Mouse (Mus musculus): Measurements from ENCODE around the gene Ctrb1. TPM values are rescaled to one million over a fixed set of nuclear protein-coding genes. Genes with fewer than 3 reads are reported as not detected.

Ctrb1 gene
- polyA plus RNA-seq, 1 experiment from 2014 or later, result not detected

GRCm38 (mm10) chr8:111726102-111726900 lies 35.5 kb upstream of the Ctrb1 start:
- Histone ChIP-seq H3K9me3 (ENCODE audit: control insufficient read depth, low read length) (no peaks in the 10 kb centered on the region), H3K4me2 (replicated peaks; ENCODE audit: low read depth, low read length) (no peak overlapping the region), H3K27ac (ENCODE audit: low read depth, low read length) (no peak overlapping the region), H3K4me1 (replicated peaks; ENCODE audit: control insufficient read depth, insufficient read depth, low read length) (peaks cover 7% of the 10 kb centered on the region; the same call in 1 of the 2 replicates), H3K4me3 (ENCODE audit: low read depth, low read length) (no peak overlapping the region), H3K27me3 (ENCODE audit: control insufficient read depth, insufficient read depth, low read length) (no peaks in the 10 kb centered on the region), H3K9ac (ENCODE audit: low read depth, low read length) (no peak overlapping the region), H3K36me3 (ENCODE audit: control insufficient read depth, insufficient read depth, low read length) (no peaks in the 10 kb centered on the region)
- WGBS, result 78% methylated on average over 7 of the region's 7 CpGs
- DNase-seq (ENCODE audit: low spot score), result no peak
- no peak for ATAC-seq (ENCODE audit: low FRiP score)

DNA sequence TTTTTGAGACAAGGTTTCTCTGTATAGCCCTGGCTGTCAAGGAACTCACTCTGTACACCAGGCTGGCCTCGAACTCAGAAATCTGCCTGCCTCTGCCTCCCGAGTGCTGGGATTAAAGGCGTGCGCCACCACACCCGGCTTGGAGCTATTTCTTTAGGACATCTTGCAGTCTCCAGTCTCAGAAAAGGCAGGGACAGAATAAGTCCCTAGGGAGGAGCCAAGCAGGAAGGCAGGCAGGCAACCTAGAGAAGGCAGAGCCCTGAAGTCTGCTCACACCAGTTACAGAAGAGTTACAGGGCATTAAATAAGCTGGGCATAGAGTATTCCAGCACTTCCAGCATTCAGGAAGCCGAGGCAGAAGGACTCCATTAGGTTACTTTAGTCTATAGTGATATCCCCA lies 34.5 kb upstream of the Ctrb1 start:
- H3K27me3 ChIP-seq (ENCODE audit: control insufficient read depth, insufficient read depth, low read length), result no peaks in the 10 kb centered on the region
- H3K9me3 ChIP-seq (ENCODE audit: control insufficient read depth, low read length), result no peaks in the 10 kb centered on the region
- peaks cover 4% of the 10 kb centered on the region; the same call in 1 of the 2 replicates for H3K36me3 ChIP-seq (ENCODE audit: control insufficient read depth, insufficient read depth, low read length)
- H3K9ac ChIP-seq (ENCODE audit: low read depth, low read length), result no peak overlapping the region
- H3K27ac ChIP-seq (ENCODE audit: low read depth, low read length), result no peak overlapping the region
- DNase-seq (ENCODE audit: low spot score) (no peak), ATAC-seq (ENCODE audit: low FRiP score) (no peak)
- 88% methylated on average over 6 of the region's 6 CpGs for WGBS
- H3K4me2 ChIP-seq (replicated peaks; ENCODE audit: low read depth, low read length), result no peak overlapping the region
- H3K4me1 ChIP-seq (replicated peaks; ENCODE audit: control insufficient read depth, insufficient read depth, low read length), result no peaks in the 10 kb centered on the region; the same call in 1 of the 2 replicates
- no peak overlapping the region for H3K4me3 ChIP-seq (ENCODE audit: low read depth, low read length)

- DNase-seq (ENCODE audit: low spot score) (no peak), ATAC-seq (ENCODE audit: low FRiP score) (no peak)
- Histone ChIP-seq H3K27me3 (ENCODE audit: control insufficient read depth, insufficient read depth, low read length) (no peaks in the 10 kb centered on the region), H3K36me3 (ENCODE audit: control insufficient read depth, insufficient read depth, low read length) (peaks cover 4% of the 10 kb centered on the region; the same call in 1 of the 2 replicates), H3K27ac (ENCODE audit: low read depth, low read length) (no peak overlapping the region), H3K4me3 (ENCODE audit: low read depth, low read length) (no peak overlapping the region), H3K9me3 (ENCODE audit: control insufficient read depth, low read length) (no peaks in the 10 kb centered on the region), H3K9ac (ENCODE audit: low read depth, low read length) (no peak overlapping the region), H3K4me1 (replicated peaks; ENCODE audit: control insufficient read depth, insufficient read depth, low read length) (peaks cover 20% of the 10 kb centered on the region), H3K4me2 (replicated peaks; ENCODE audit: low read depth, low read length) (no peak overlapping the region)
- WGBS, result 74% methylated on average over 4 of the region's 4 CpGs
Measured at GRCm38 (mm10) chr8:111720115-111720544, 29.3 kb upstream of the Ctrb1 start.

- WGBS, result 57% methylated on average over 5 of the region's 5 CpGs
- 0 out of 2 replicates have a peak overlapping the region, but pooled peaks have one; percentile 2 for H3K27ac ChIP-seq (ENCODE audit: low read depth, low read length)
- no peak for ATAC-seq (ENCODE audit: low FRiP score)
Measured at GRCm38 (mm10) chr8:111718937-111719336, 28.1 kb upstream of the Ctrb1 start.

GRCm38 (mm10) chr8:111717866-111718265 lies 27.1 kb upstream of the Ctrb1 start:
- H3K4me2 ChIP-seq (replicated peaks; ENCODE audit: low read depth, low read length), result no peak overlapping the region
- WGBS, result 67% methylated on average over 6 of the region's 6 CpGs

More at GRCm38 (mm10) chr8:111718937-111719336, 28.1 kb upstream of the Ctrb1 start:
- DNase-seq (ENCODE audit: low spot score), result no peak
- Histone ChIP-seq H3K4me2 (replicated peaks; ENCODE audit: low read depth, low read length) (no peak overlapping the region), H3K4me3 (ENCODE audit: low read depth, low read length) (no peak overlapping the region), H3K36me3 (ENCODE audit: control insufficient read depth, insufficient read depth, low read length) (peaks cover 6% of the 10 kb centered on the region), H3K4me1 (replicated peaks; ENCODE audit: control insufficient read depth, insufficient read depth, low read length) (peaks cover 20% of the 10 kb centered on the region), H3K9ac (ENCODE audit: low read depth, low read length) (no peak overlapping the region), H3K27me3 (ENCODE audit: control insufficient read depth, insufficient read depth, low read length) (no peaks in the 10 kb centered on the region), H3K9me3 (ENCODE audit: control insufficient read depth, low read length) (no peaks in the 10 kb centered on the region)

DNA sequence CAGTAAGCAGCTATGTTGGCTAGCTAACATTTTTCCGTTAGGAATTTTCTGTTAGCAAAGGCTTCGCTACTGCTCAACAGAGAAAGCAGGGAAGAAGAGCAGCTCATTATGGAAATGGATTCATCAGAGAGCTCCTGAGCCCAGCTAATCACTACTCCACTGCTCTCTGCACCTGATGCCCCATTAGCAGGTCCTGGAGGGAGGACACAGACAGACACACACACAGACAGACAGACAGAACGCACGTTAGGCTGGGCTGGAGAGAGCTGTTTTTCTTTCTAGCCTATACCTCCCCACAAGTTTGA lies 26.6 kb upstream of the Ctrb1 start:
- peak overlapping the region; percentile 99 for H3K27ac ChIP-seq (ENCODE audit: low read depth, low read length)
- DNase-seq (ENCODE audit: low spot score), result peak; percentile 51
- WGBS, result 63% methylated on average over 4 of the region's 4 CpGs
- H3K27me3 ChIP-seq (ENCODE audit: control insufficient read depth, insufficient read depth, low read length), result no peaks in the 10 kb centered on the region
- peak; percentile 51 for ATAC-seq (ENCODE audit: low FRiP score)
- H3K36me3 ChIP-seq (ENCODE audit: control insufficient read depth, insufficient read depth, low read length), result peaks cover 11% of the 10 kb centered on the region
- peak overlapping the region; percentile 28 for H3K4me2 ChIP-seq (replicated peaks; ENCODE audit: low read depth, low read length)
- peaks cover 20% of the 10 kb centered on the region for H3K4me1 ChIP-seq (replicated peaks; ENCODE audit: control insufficient read depth, insufficient read depth, low read length)
- H3K4me3 ChIP-seq (ENCODE audit: low read depth, low read length), result no peak overlapping the region
- peak overlapping the region; percentile 52 for H3K9ac ChIP-seq (ENCODE audit: low read depth, low read length)
- H3K9me3 ChIP-seq (ENCODE audit: control insufficient read depth, low read length), result no peaks in the 10 kb centered on the region

More at GRCm38 (mm10) chr8:111717866-111718265, 27.1 kb upstream of the Ctrb1 start:
- peaks cover 20% of the 10 kb centered on the region for H3K4me1 ChIP-seq (replicated peaks; ENCODE audit: control insufficient read depth, insufficient read depth, low read length)
- H3K4me3 ChIP-seq (ENCODE audit: low read depth, low read length), result no peak overlapping the region
- H3K27ac ChIP-seq (ENCODE audit: low read depth, low read length), result peak overlapping the region; percentile 99
- no peak for ATAC-seq (ENCODE audit: low FRiP score)
- peaks cover 9% of the 10 kb centered on the region for H3K36me3 ChIP-seq (ENCODE audit: control insufficient read depth, insufficient read depth, low read length)
- H3K9me3 ChIP-seq (ENCODE audit: control insufficient read depth, low read length), result no peaks in the 10 kb centered on the region
- H3K9ac ChIP-seq (ENCODE audit: low read depth, low read length), result no peak overlapping the region
- no peaks in the 10 kb centered on the region for H3K27me3 ChIP-seq (ENCODE audit: control insufficient read depth, insufficient read depth, low read length)
- DNase-seq (ENCODE audit: low spot score), result no peak

GRCm38 (mm10) chr8:111716603-111717487 lies 26.0 kb upstream of the Ctrb1 start:
- peak overlapping the region; percentile 99 for H3K27ac ChIP-seq (ENCODE audit: low read depth, low read length)
- ATAC-seq (ENCODE audit: low FRiP score), result peak; percentile 80
- DNase-seq (ENCODE audit: low spot score), result peak; percentile 62
- H3K4me1 ChIP-seq (replicated peaks; ENCODE audit: control insufficient read depth, insufficient read depth, low read length), result peaks cover 20% of the 10 kb centered on the region
- 34% methylated on average over 10 of the region's 10 CpGs for WGBS
- H3K27me3 ChIP-seq (ENCODE audit: control insufficient read depth, insufficient read depth, low read length), result no peaks in the 10 kb centered on the region
- peak overlapping the region; percentile 52 for H3K9ac ChIP-seq (ENCODE audit: low read depth, low read length)
- H3K4me3 ChIP-seq (ENCODE audit: low read depth, low read length), result no peak overlapping the region
- peaks cover 14% of the 10 kb centered on the region for H3K36me3 ChIP-seq (ENCODE audit: control insufficient read depth, insufficient read depth, low read length)
- H3K4me2 ChIP-seq (replicated peaks; ENCODE audit: low read depth, low read length), result peak overlapping the region; percentile 28
- no peaks in the 10 kb centered on the region for H3K9me3 ChIP-seq (ENCODE audit: control insufficient read depth, low read length)

DNA sequence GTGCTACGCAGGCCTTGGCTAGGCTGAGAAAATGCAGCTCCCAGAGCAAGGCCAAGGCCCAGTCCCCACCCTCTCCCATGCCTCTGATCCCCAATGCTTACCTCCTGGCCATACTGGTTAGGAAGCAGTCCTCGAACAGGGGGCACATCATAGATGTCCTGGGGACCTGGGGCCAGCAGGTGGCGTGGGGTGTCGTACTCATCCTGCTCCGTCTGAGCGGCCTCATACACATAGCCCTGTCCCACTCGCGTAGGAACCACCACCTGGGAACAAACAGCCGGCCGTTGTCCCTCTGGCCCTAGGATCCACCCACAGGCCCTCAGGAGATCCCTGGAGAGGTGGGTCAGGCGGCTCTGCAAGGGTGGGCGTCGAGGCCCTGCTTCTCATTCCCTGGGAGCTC lies 24.7 kb upstream of the Ctrb1 start:
- peaks cover 20% of the 10 kb centered on the region for H3K4me1 ChIP-seq (replicated peaks; ENCODE audit: control insufficient read depth, insufficient read depth, low read length)
- H3K36me3 ChIP-seq (ENCODE audit: control insufficient read depth, insufficient read depth, low read length), result peaks cover 16% of the 10 kb centered on the region
- peak overlapping the region; percentile 99; the same call in 1 of the 2 replicates for H3K27ac ChIP-seq (ENCODE audit: low read depth, low read length)
- ATAC-seq (ENCODE audit: low FRiP score) (no peak), DNase-seq (ENCODE audit: low spot score) (no peak)
- H3K27me3 ChIP-seq (ENCODE audit: control insufficient read depth, insufficient read depth, low read length), result no peaks in the 10 kb centered on the region
- no peak overlapping the region for H3K9ac ChIP-seq (ENCODE audit: low read depth, low read length)
- H3K4me2 ChIP-seq (replicated peaks; ENCODE audit: low read depth, low read length), result no peak overlapping the region
- WGBS, result 92% methylated on average over 13 of the region's 13 CpGs
- no peaks in the 10 kb centered on the region for H3K9me3 ChIP-seq (ENCODE audit: control insufficient read depth, low read length)
- H3K4me3 ChIP-seq (ENCODE audit: low read depth, low read length), result no peak overlapping the region

Data from hindbrain, embryonic 11.5 days (tissue).